Mouse (Mus musculus) bone marrow, adult 2 months (tissue): ENCODE measurements around the gene Fbxo39.

Experiments used
- CTCF ChIP-seq: fragments of 200-500 bp; IDR thresholded peaks from 2 replicates; pipeline ENCODE4 v1.5.1; 2011; ENCODE audit warnings: low read length, control low read depth; ENCODE audit not compliant: control insufficient read depth, insufficient read depth
- POLR2A ChIP-seq: fragments of 200-500 bp; IDR thresholded peaks from 2 replicates; pipeline ENCODE4 v1.6.1; 2011; ENCODE audit warnings: low read depth, mild to moderate bottlenecking, control low read depth, low read length, borderline replicate concordance; ENCODE audit not compliant: control insufficient read depth

- TF ChIP-seq CTCF, result no peak
- TF ChIP-seq POLR2A, result no peak
Measured at GRCm38 (mm10) chr11:72293116-72293515, 21.1 kb upstream of the Fbxo39 start.
